Mouse (Mus musculus): ENCODE measurements around the gene Soat1.

- TF ChIP-seq CTCF (conservative IDR thresholded peaks at IDR 0.05; ENCODE audit: low read length): no peak
- no peak for TF ChIP-seq NANOG (IDR thresholded peaks at IDR 0.05; ENCODE audit: borderline replicate concordance, low read length)
- no peak for TF ChIP-seq POU5F1 (IDR thresholded peaks at IDR 0.05; ENCODE audit: borderline replicate concordance, low read length)
Measured at GRCm38 (mm10) chr1:156433497-156433896, 40.6 kb downstream of the Soat1 start.

All from E14TG2a.4 (cell line).